Mouse (Mus musculus) CH12.LX (cell line): Measurements from ENCODE around the gene Oit1. TPM values are rescaled to one million over a fixed set of nuclear protein-coding genes. Genes with fewer than 3 reads are reported as not detected.

ENCODE experiments used
- DNase-seq: peaks from one replicate; pipeline ENCODE4 v3.0.0-alpha.2; 2013; ENCODE audit errors: extremely low read depth
- H3K27ac ChIP-seq: 2 replicates; pipeline ENCODE4 v1.5.1; 2012; ENCODE audit warnings: low read depth, mild to moderate bottlenecking, control low read depth, moderate library complexity; ENCODE audit not compliant: insufficient read depth
- H3K27me3 ChIP-seq: replicated peaks from 2 replicates; pipeline ENCODE3; 2012; ENCODE audit warnings: inconsistent platforms
- H3K36me3 ChIP-seq, 2 experiments: replicated peaks in 1 of 2; 2 replicates each; pipeline versions ENCODE3 to v1.6.1; 2012; ENCODE audit warnings: inconsistent platforms in 1 of 2, low read length in 1 of 2, mild to moderate bottlenecking in 1 of 2, mixed read lengths in 1 of 2, moderate library complexity in 1 of 2; ENCODE audit not compliant: control insufficient read depth in 1 of 2, insufficient read depth in 1 of 2
- H3K4me1 ChIP-seq, 2 experiments: 2 replicates each; pipeline ENCODE4 v1.6.1; 2012; ENCODE audit warnings: inconsistent platforms in 1 of 2, moderate library complexity in 1 of 2; ENCODE audit not compliant: insufficient read depth in 2 of 2, control insufficient read depth in 1 of 2
- H3K4me2 ChIP-seq: 2 replicates; pipeline ENCODE4 v1.6.1; 2012; ENCODE audit warnings: low read depth, mild to moderate bottlenecking, control low read depth; ENCODE audit not compliant: poor library complexity, insufficient read depth, severe bottlenecking
- H3K4me3 ChIP-seq, 3 experiments: fragments of 150-350 bp in 1 of 3; sonication (generic) in 1 of 3; replicated peaks in 1 of 3; 2 replicates each; pipeline versions ENCODE3 to v1.5.1; 2011 to 2012; ENCODE audit warnings: low read depth in 2 of 3, low read length in 2 of 3, mild to moderate bottlenecking in 2 of 3, moderate library complexity in 2 of 3, control low read depth in 1 of 3, improper control_type of control experiment in 1 of 3, inconsistent platforms in 1 of 3, mixed read lengths in 1 of 3; ENCODE audit not compliant: poor library complexity in 1 of 3
- H3K79me2 ChIP-seq: replicated peaks from 2 replicates; pipeline ENCODE4 v1.6.1; 2012; ENCODE audit warnings: mild to moderate bottlenecking, moderate library complexity; ENCODE audit not compliant: control insufficient read depth, poor library complexity, insufficient read depth, severe bottlenecking; ENCODE audit errors: extremely low read depth
- H3K9ac ChIP-seq: 2 replicates; pipeline ENCODE4 v1.6.1; 2012; ENCODE audit warnings: low read depth, mild to moderate bottlenecking, control low read depth, moderate library complexity; ENCODE audit not compliant: insufficient read depth
- H3K9me3 ChIP-seq: replicated peaks from 2 replicates; pipeline ENCODE3; 2012; ENCODE audit warnings: low read length, inconsistent platforms, mixed read lengths
- CHD1 ChIP-seq: IDR thresholded peaks from 2 replicates; pipeline ENCODE4 v1.6.1; 2012; ENCODE audit warnings: low read depth, low read length, improper control_type of control experiment, inconsistent platforms
- CTCF ChIP-seq, 2 experiments: IDR thresholded peaks in 1 of 2; conservative IDR thresholded peaks in 1 of 2; 2 replicates each; pipeline ENCODE4 v1.5.1; 2011 to 2012; ENCODE audit warnings: low read depth in 2 of 2, low read length in 2 of 2, improper control_type of control experiment in 1 of 2, inconsistent platforms in 1 of 2, mild to moderate bottlenecking in 1 of 2, moderate library complexity in 1 of 2
- E2F4 ChIP-seq: IDR thresholded peaks from 2 replicates; pipeline ENCODE4 v1.6.1; 2011; ENCODE audit warnings: low read depth, low read length, improper control_type of control experiment; ENCODE audit not compliant: insufficient replicate concordance
- ELF1 ChIP-seq: IDR thresholded peaks from 2 replicates; pipeline ENCODE4 v1.6.1; 2014; ENCODE audit warnings: low read depth, mild to moderate bottlenecking, inconsistent platforms, low read length, improper control_type of control experiment
- ETS1 ChIP-seq: conservative IDR thresholded peaks from 2 replicates; pipeline ENCODE4 v1.6.1; 2012; ENCODE audit warnings: low read depth, mild to moderate bottlenecking, inconsistent platforms, low read length, improper control_type of control experiment, moderate library complexity
- IRF4 ChIP-seq: IDR thresholded peaks from 2 replicates; pipeline ENCODE4 v1.6.1; 2014; ENCODE audit warnings: low read depth, mild to moderate bottlenecking, inconsistent platforms, low read length, improper control_type of control experiment
- JUN ChIP-seq: IDR thresholded peaks from 2 replicates; pipeline ENCODE4 v1.6.1; 2011; ENCODE audit warnings: low read depth, mild to moderate bottlenecking, low read length, improper control_type of control experiment, moderate library complexity; ENCODE audit not compliant: insufficient read depth
- JUND ChIP-seq: conservative IDR thresholded peaks from 2 replicates; pipeline ENCODE4 v1.6.1; 2011; ENCODE audit warnings: low read depth, low read length, improper control_type of control experiment
- MAZ ChIP-seq: IDR thresholded peaks from 2 replicates; pipeline ENCODE4 v1.6.1; 2012; ENCODE audit warnings: low read depth, mild to moderate bottlenecking, inconsistent platforms, low read length, improper control_type of control experiment, moderate library complexity
- MYC ChIP-seq: IDR thresholded peaks from 2 replicates; pipeline ENCODE4 v1.6.1; 2011; ENCODE audit warnings: low read depth, mild to moderate bottlenecking, improper control_type of control experiment, low read length
- POLR2AphosphoS2 ChIP-seq: IDR thresholded peaks from 2 replicates; pipeline ENCODE4 v1.6.1; 2011; ENCODE audit warnings: low read depth, low read length, improper control_type of control experiment
- SIN3A ChIP-seq: IDR thresholded peaks from 2 replicates; pipeline ENCODE4 v1.6.1; 2012; ENCODE audit warnings: low read length, improper control_type of control experiment, inconsistent platforms
- SMC3 ChIP-seq: IDR thresholded peaks from 2 replicates; pipeline ENCODE4 v1.6.1; 2011; ENCODE audit warnings: low read depth, low read length, improper control_type of control experiment
- TCF12 ChIP-seq: IDR thresholded peaks from 2 replicates; pipeline ENCODE4 v1.6.1; 2014; ENCODE audit warnings: low read depth, mild to moderate bottlenecking, inconsistent platforms, low read length, improper control_type of control experiment
- UBTF ChIP-seq: IDR thresholded peaks from 2 replicates; pipeline ENCODE4 v1.6.1; 2012; ENCODE audit warnings: low read depth, mild to moderate bottlenecking, inconsistent platforms, low read length, improper control_type of control experiment, moderate library complexity
- USF1 ChIP-seq: IDR thresholded peaks from 2 replicates; pipeline ENCODE4 v1.6.1; 2014; ENCODE audit warnings: low read depth, mild to moderate bottlenecking, inconsistent platforms, low read length, improper control_type of control experiment
- USF2 ChIP-seq: conservative IDR thresholded peaks from 2 replicates; pipeline ENCODE4 v1.6.1; 2011; ENCODE audit warnings: low read depth, low read length, improper control_type of control experiment
- ZKSCAN1 ChIP-seq: IDR thresholded peaks from 2 replicates; pipeline ENCODE4 v1.6.1; 2012; ENCODE audit warnings: low read depth, inconsistent platforms, low read length, improper control_type of control experiment, borderline replicate concordance
- dilution Hi-C: fragments of 300-500 bp; cut with MboI; formaldehyde crosslinking; loops from 2 replicates; pipeline ENCODE4 v1.14.3; 2020; ENCODE audit warnings: low sequenced_read_pairs; ENCODE audit not compliant: extremely low pct_unique_long_range_greater_than_20kb, extremely low pct_ligation_motif_present
- in situ Hi-C: fragments of 300-500 bp; cut with MboI; formaldehyde crosslinking; loops from 3 replicates; pipeline ENCODE4 v1.14.3; 2019; ENCODE audit warnings: low sequenced_read_pairs, low pct_ligation_motif_present, low pct_unique_long_range_greater_than_20kb, mixed read lengths
- polyA plus RNA-seq: library from polyadenylated mRNA; unstranded; fragments of >175 nt; gene quantifications from 2 replicates; pipeline ENCODE4 v1.2.1, GENCODE M21; 2012; ENCODE audit warnings: low read depth; ENCODE audit not compliant: insufficient read length
- total RNA-seq, 2 experiments: library from RNA; depleted of rRNA; stranded (reverse); fragments of 300-350 nt in 1 of 2; fragments of >200 nt in 1 of 2; gene quantifications; 2 replicates each; pipeline ENCODE4 v1.2.3; 2012 to 2014

Oit1 gene
- total and polyA plus RNA-seq, 3 experiments, result not detected

- no peak for DNase-seq
- dilution Hi-C loops, result no loop called here
These were observed 68.9 kb downstream of the Oit1 start for GRCm38 (mm10) chr14:8309621-8310141.

GRCm38 (mm10) chr14:8308650-8309049, 69.9 kb downstream of the Oit1 start:
- H3K4me2 ChIP-seq, result no peak overlapping the region
- DNase-seq, result no peak
- no peaks in the 10 kb centered on the region for H3K4me1 ChIP-seq
- H3K36me3 ChIP-seq, result no peaks in the 10 kb centered on the region
- dilution Hi-C loops, result no loop called here
- H3K79me2 ChIP-seq, result no peaks in the 10 kb centered on the region
- no peak overlapping the region for H3K27ac ChIP-seq
- H3K27me3 ChIP-seq, result no peaks in the 10 kb centered on the region
- no peak overlapping the region for H3K9ac ChIP-seq
- in situ Hi-C loops, result loop anchor here (25.0 kb wide), 1 partner anchor 496 kb away; the partner anchor contains the start of gene Flnb
- TF ChIP-seq ZKSCAN1, result no peak
- no peak for TF ChIP-seq POLR2AphosphoS2
- no peak for TF ChIP-seq SIN3A
- no peak for TF ChIP-seq IRF4
- no peak for TF ChIP-seq MYC
- TF ChIP-seq CHD1, result no peak
- TF ChIP-seq E2F4, result no peak
- no peak for TF ChIP-seq JUND
- TF ChIP-seq, all 38 proteins: peak for 0
- H3K9me3 ChIP-seq, result no peaks in the 10 kb centered on the region
- H3K4me3 ChIP-seq, result no peak overlapping the region

More at GRCm38 (mm10) chr14:8309621-8310141, 68.9 kb downstream of the Oit1 start:
- H3K9ac ChIP-seq, result no peak overlapping the region
- no peaks in the 10 kb centered on the region for H3K9me3 ChIP-seq
- TF ChIP-seq SMC3 (no peak), CHD1 (no peak), JUN (no peak), ETS1 (no peak), ZKSCAN1 (no peak), TCF12 (no peak), CTCF (conservative IDR thresholded peaks at IDR 0.05 in 1 of 2, IDR thresholded peaks at IDR 0.05 in 1 of 2; ENCODE audit: low read depth in 2 of 2, low read length in 2 of 2) (no peak), USF1 (no peak), ELF1 (no peak), MAZ (no peak), POLR2AphosphoS2 (no peak), USF2 (no peak), UBTF (no peak)
- no peak overlapping the region for H3K4me3 ChIP-seq
- in situ Hi-C loops, result loop anchor here (10.0 to 25.0 kb wide), 2 partner anchors 215 to 497 kb away; partner anchors contain the start of genes Flnb and Pxk
- no peaks in the 10 kb centered on the region for H3K79me2 ChIP-seq
- no peak overlapping the region for H3K4me2 ChIP-seq
- H3K27me3 ChIP-seq, result no peaks in the 10 kb centered on the region
- peaks cover 0 to 4% of the 10 kb centered on the region in 2 experiments; a peak in 1 of 4 replicates for H3K4me1 ChIP-seq
- no peak overlapping the region for H3K27ac ChIP-seq
- H3K36me3 ChIP-seq, result no peaks in the 10 kb centered on the region
